Mouse (Mus musculus) hindbrain, embryonic 10.5 days (tissue): Measurements from ENCODE around the gene Tox4. TPM values are rescaled to one million over a fixed set of nuclear protein-coding genes. Genes with fewer than 3 reads are reported as not detected.

ENCODE experiments used
- polyA plus RNA-seq: library from polyadenylated mRNA; unstranded; fragments of >200 nt; fragmentation: Nextera tagmentation; extraction: Ambion mirVana; gene quantifications from 2 replicates; pipeline ENCODE4 v1.2.1, GENCODE M21; 2016

Gene Tox4
- polyA plus RNA-seq, 1 experiment from 2014 or later = 55.4 TPM

Other genes starting within 250 kb of the Tox4 start
- gene Olfr221, start 236.7 kb upstream of the Tox4 start, polyA plus RNA-seq = not detected in 2 replicates
- 754 and 887 TPM in 2 replicates for gene Hnrnpc, start 175.1 kb upstream of the Tox4 start, polyA plus RNA-seq
- gene Rpgrip1, start 168.4 kb upstream of the Tox4 start, polyA plus RNA-seq = 83.0 and 112 TPM in 2 replicates
- gene Supt16, start 81.7 kb upstream of the Tox4 start, polyA plus RNA-seq = 60.2 and 82.3 TPM in 2 replicates
- 38.7 and 44.5 TPM in 2 replicates for gene Chd8, start 21.4 kb upstream of the Tox4 start, polyA plus RNA-seq
- gene Rab2b, start 399 bp downstream of the Tox4 start, polyA plus RNA-seq = 29.2 and 36.2 TPM in 2 replicates
- gene Mettl3, start 26.0 kb downstream of the Tox4 start, polyA plus RNA-seq = 57.7 and 64.2 TPM in 2 replicates
- 56.9 and 60.3 TPM in 2 replicates for gene Sall2, start 49.6 kb downstream of the Tox4 start, polyA plus RNA-seq
- not detected in 2 replicates for gene Olfr1513, start 77.3 kb downstream of the Tox4 start, polyA plus RNA-seq
- gene Olfr1512, start 100.0 kb downstream of the Tox4 start, polyA plus RNA-seq = 0.07 TPM in 1 of 2 replicates, not detected in the other
- gene Olfr1511, start 118.2 kb downstream of the Tox4 start, polyA plus RNA-seq = not detected in 2 replicates
- not detected in 2 replicates for gene Olfr1510, start 135.2 kb downstream of the Tox4 start, polyA plus RNA-seq
- not detected in 2 replicates for gene Olfr1509, start 163.8 kb downstream of the Tox4 start, polyA plus RNA-seq
- not detected in 2 replicates for gene Olfr1508, start 188.3 kb downstream of the Tox4 start, polyA plus RNA-seq
- gene Olfr1507, start 216.6 kb downstream of the Tox4 start, polyA plus RNA-seq = not detected in 2 replicates